Mouse (Mus musculus) embryonic facial prominence, embryonic 12.5 days (tissue): ENCODE measurements at regions not wholly inside any gene's neighbourhood (a gene's known extent, or its start where the extent isn't known, plus 50 kb on each side); places are given as distances from the start of the nearest gene placed in this dataset.

Experiments
- ATAC-seq: fragments of 200-750 bp; cut with Nextera tagmentation; 2 replicates; pipeline ENCODE4 v1.8.0; 2017; ENCODE audit not compliant: insufficient number of reproducible peaks, insufficient read depth, low FRiP score, low TSS enrichment
- H3K27ac ChIP-seq: fragments of 300-500 bp; sonication (generic); 2 replicates; pipeline ENCODE4 v1.5.1; 2016; ENCODE audit warnings: mild to moderate bottlenecking
- H3K27me3 ChIP-seq: fragments of 300-500 bp; sonication (generic); 2 replicates; pipeline ENCODE4 v1.6.1; 2016; ENCODE audit warnings: mild to moderate bottlenecking, moderate library complexity
- H3K36me3 ChIP-seq: fragments of 300-500 bp; sonication (generic); 2 replicates; pipeline ENCODE4 v1.6.1; 2016; ENCODE audit warnings: mild to moderate bottlenecking
- H3K4me1 ChIP-seq: fragments of 300-500 bp; sonication (generic); 2 replicates; pipeline ENCODE4 v1.6.1; 2016
- H3K4me2 ChIP-seq: fragments of 300-500 bp; sonication (generic); replicated peaks from 2 replicates; pipeline ENCODE4 v1.6.1; 2016; ENCODE audit warnings: mild to moderate bottlenecking, moderate library complexity
- H3K4me3 ChIP-seq: fragments of 300-500 bp; sonication (generic); 2 replicates; pipeline ENCODE4 v1.5.1; 2016; ENCODE audit warnings: mild to moderate bottlenecking
- H3K9ac ChIP-seq: fragments of 300-500 bp; sonication (generic); 2 replicates; pipeline ENCODE4 v1.6.1; 2016; ENCODE audit warnings: mild to moderate bottlenecking, moderate library complexity
- H3K9me3 ChIP-seq: fragments of 300-500 bp; sonication (generic); 2 replicates; pipeline ENCODE4 v1.6.1; 2016; ENCODE audit warnings: mild to moderate bottlenecking, moderate library complexity
- WGBS: fragments of 180-500 bp; shearing (Covaris S2); methylation state at CpG from one replicate; pipeline ENCODE4 v1.1.7; 2016; 5-methylcytosine and 5-hydroxymethylcytosine counted together

GRCm38 (mm10) chr13:54847764-54848183, 58.6 kb downstream of the Tspan17 start:
- H3K27ac ChIP-seq: no peak overlapping the region
- H3K4me1 ChIP-seq: no peaks in the 10 kb centered on the region
- no peak overlapping the region for H3K4me2 ChIP-seq
- no peak overlapping the region for H3K4me3 ChIP-seq
- WGBS: 58% methylated on average over 3 of the region's 3 CpGs
- H3K9me3 ChIP-seq: no peaks in the 10 kb centered on the region
- ATAC-seq: no peak
- no peaks in the 10 kb centered on the region for H3K36me3 ChIP-seq
- H3K27me3 ChIP-seq: no peaks in the 10 kb centered on the region
- H3K9ac ChIP-seq: no peak overlapping the region

- Histone ChIP-seq H3K27ac (no peak overlapping the region), H3K36me3 (no peaks in the 10 kb centered on the region), H3K27me3 (no peaks in the 10 kb centered on the region), H3K4me1 (no peaks in the 10 kb centered on the region), H3K4me2 (no peak overlapping the region), H3K9me3 (no peaks in the 10 kb centered on the region), H3K4me3 (no peak overlapping the region), H3K9ac (no peak overlapping the region)
- no peak for ATAC-seq
- WGBS: 57% methylated on average over 4 of the region's 4 CpGs
Observed at GRCm38 (mm10) chr13:54851131-54851530, 62.0 kb downstream of the Tspan17 start.

GRCm38 (mm10) chr13:54855333-54856238, 66.4 kb downstream of the Tspan17 start:
- Histone ChIP-seq H3K4me1 (no peaks in the 10 kb centered on the region), H3K27me3 (0 out of 2 replicates have a peak, but pooled peaks cover 2% of the 10 kb centered on the region), H3K9ac (no peak overlapping the region), H3K36me3 (no peaks in the 10 kb centered on the region), H3K4me2 (no peak overlapping the region), H3K9me3 (no peaks in the 10 kb centered on the region), H3K27ac (no peak overlapping the region), H3K4me3 (no peak overlapping the region)
- WGBS: 48% methylated on average over 14 of the region's 14 CpGs
- no peak for ATAC-seq

- Histone ChIP-seq H3K9me3 (no peaks in the 10 kb centered on the region), H3K27me3 (no peaks in the 10 kb centered on the region), H3K36me3 (no peaks in the 10 kb centered on the region), H3K9ac (no peak overlapping the region), H3K27ac (no peak overlapping the region), H3K4me2 (no peak overlapping the region), H3K4me3 (no peak overlapping the region), H3K4me1 (no peaks in the 10 kb centered on the region)
- 80% methylated on average over 4 of the region's 4 CpGs for WGBS
- ATAC-seq: no peak
Observed at GRCm38 (mm10) chr13:54862931-54863330, 73.8 kb downstream of the Tspan17 start.

- 0 out of 2 replicates have a peak, but pooled peaks cover under 1% of the 10 kb centered on the region for H3K27me3 ChIP-seq
- no peaks in the 10 kb centered on the region for H3K4me1 ChIP-seq
- H3K9ac ChIP-seq: no peak overlapping the region
- WGBS: 50% methylated on average over 10 of the region's 10 CpGs
- H3K4me2 ChIP-seq: no peak overlapping the region
- H3K4me3 ChIP-seq: no peak overlapping the region
- H3K27ac ChIP-seq: no peak overlapping the region
- no peak for ATAC-seq
- no peaks in the 10 kb centered on the region for H3K36me3 ChIP-seq
- H3K9me3 ChIP-seq: no peaks in the 10 kb centered on the region
Observed at GRCm38 (mm10) chr13:54864048-54864447, 74.9 kb downstream of the Tspan17 start.

GRCm38 (mm10) chr13:54872004-54872403, 77.2 kb upstream of the Unc5a start:
- no peak overlapping the region for H3K9ac ChIP-seq
- H3K27ac ChIP-seq: no peak overlapping the region
- no peak overlapping the region for H3K4me3 ChIP-seq
- H3K27me3 ChIP-seq: peaks cover 61% of the 10 kb centered on the region
- H3K9me3 ChIP-seq: no peaks in the 10 kb centered on the region
- H3K4me1 ChIP-seq: peaks cover 12% of the 10 kb centered on the region; the same call in 1 of the 2 replicates
- H3K36me3 ChIP-seq: no peaks in the 10 kb centered on the region
- no peak overlapping the region for H3K4me2 ChIP-seq
- no peak for ATAC-seq
- WGBS: 29% methylated on average over 12 of the region's 12 CpGs

- H3K4me2 ChIP-seq: peak overlapping the region; percentile 26
- no peak overlapping the region for H3K9ac ChIP-seq
- H3K27ac ChIP-seq: no peak overlapping the region
- H3K27me3 ChIP-seq: peaks cover 61% of the 10 kb centered on the region
- 51% methylated on average over 9 of the region's 9 CpGs for WGBS
- no peaks in the 10 kb centered on the region for H3K36me3 ChIP-seq
- ATAC-seq: no peak
- H3K4me1 ChIP-seq: peaks cover 12% of the 10 kb centered on the region; the same call in 1 of the 2 replicates
- no peaks in the 10 kb centered on the region for H3K9me3 ChIP-seq
- no peak overlapping the region for H3K4me3 ChIP-seq
Observed at GRCm38 (mm10) chr13:54873882-54874281, 75.3 kb upstream of the Unc5a start.

- Histone ChIP-seq H3K9me3 (no peaks in the 10 kb centered on the region), H3K4me2 (peak overlapping the region; percentile 26), H3K4me3 (peak overlapping the region; percentile 9; the same call in 1 of the 2 replicates), H3K4me1 (peaks cover 12% of the 10 kb centered on the region; the same call in 1 of the 2 replicates), H3K9ac (no peak overlapping the region), H3K27ac (no peak overlapping the region), H3K36me3 (no peaks in the 10 kb centered on the region), H3K27me3 (peaks cover 58% of the 10 kb centered on the region)
- 2% methylated on average over 38 of the region's 38 CpGs for WGBS
- ATAC-seq: 0 out of 2 replicates have a peak, but pooled peaks have one; percentile 37
Observed at GRCm38 (mm10) chr13:54874291-54875200, 74.7 kb upstream of the Unc5a start.

- peaks cover 12% of the 10 kb centered on the region; the same call in 1 of the 2 replicates for H3K4me1 ChIP-seq
- H3K9me3 ChIP-seq: no peaks in the 10 kb centered on the region
- H3K4me3 ChIP-seq: no peak overlapping the region
- H3K36me3 ChIP-seq: no peaks in the 10 kb centered on the region
- H3K27ac ChIP-seq: no peak overlapping the region
- no peak overlapping the region for H3K9ac ChIP-seq
- no peak overlapping the region for H3K4me2 ChIP-seq
- 23% methylated on average over 8 of the region's 8 CpGs for WGBS
- peaks cover 49% of the 10 kb centered on the region for H3K27me3 ChIP-seq
- ATAC-seq: no peak
Observed at GRCm38 (mm10) chr13:54876556-54876955, 72.7 kb upstream of the Unc5a start.

GRCm38 (mm10) chr13:54877656-54878055, 71.6 kb upstream of the Unc5a start:
- Histone ChIP-seq H3K9me3 (no peaks in the 10 kb centered on the region), H3K27me3 (peaks cover 39% of the 10 kb centered on the region), H3K36me3 (no peaks in the 10 kb centered on the region), H3K4me1 (peaks cover 12% of the 10 kb centered on the region; the same call in 1 of the 2 replicates), H3K4me2 (no peak overlapping the region), H3K27ac (no peak overlapping the region), H3K4me3 (no peak overlapping the region), H3K9ac (no peak overlapping the region)
- 80% methylated on average over 8 of the region's 8 CpGs for WGBS
- ATAC-seq: no peak

- no peak overlapping the region for H3K9ac ChIP-seq
- H3K27me3 ChIP-seq: peaks cover 31% of the 10 kb centered on the region
- ATAC-seq: no peak
- WGBS: 83% methylated on average over 5 of the region's 5 CpGs
- no peak overlapping the region for H3K4me2 ChIP-seq
- no peak overlapping the region for H3K27ac ChIP-seq
- H3K4me3 ChIP-seq: no peak overlapping the region
- no peaks in the 10 kb centered on the region for H3K36me3 ChIP-seq
- H3K4me1 ChIP-seq: peaks cover 11% of the 10 kb centered on the region
- no peaks in the 10 kb centered on the region for H3K9me3 ChIP-seq
Observed at GRCm38 (mm10) chr13:54879325-54879724, 69.9 kb upstream of the Unc5a start.
